Mouse (Mus musculus) hindbrain, embryonic 15.5 days (tissue): ENCODE measurements around the gene 2410015M20Rik. TPM values are rescaled to one million over a fixed set of nuclear protein-coding genes. Genes with fewer than 3 reads are reported as not detected.

Experiments used
- ATAC-seq: fragments of 200-750 bp; cut with Nextera tagmentation; 2 replicates; pipeline ENCODE4 v1.8.0; 2017; ENCODE audit warnings: low read depth, moderate number of reproducible peaks, moderate TSS enrichment; ENCODE audit not compliant: low FRiP score
- H3K27ac ChIP-seq: fragments of 300-500 bp; sonication (generic); replicated peaks from 2 replicates; pipeline ENCODE4 v1.5.1; 2015; ENCODE audit warnings: mild to moderate bottlenecking, inconsistent platforms
- H3K27me3 ChIP-seq: fragments of 300-500 bp; sonication (generic); 2 replicates; pipeline ENCODE4 v1.6.1; 2015; ENCODE audit warnings: control low read depth, inconsistent platforms
- H3K36me3 ChIP-seq: fragments of 300-500 bp; sonication (generic); 2 replicates; pipeline ENCODE4 v1.6.1; 2015; ENCODE audit warnings: control low read depth, inconsistent platforms
- H3K4me1 ChIP-seq: fragments of 300-500 bp; sonication (generic); replicated peaks from 2 replicates; pipeline ENCODE4 v1.6.1; 2015; ENCODE audit warnings: control low read depth, inconsistent platforms
- H3K4me2 ChIP-seq: fragments of 300-500 bp; sonication (generic); 2 replicates; pipeline ENCODE4 v1.6.1; 2015; ENCODE audit warnings: moderate library complexity, mild to moderate bottlenecking, inconsistent platforms
- H3K4me3 ChIP-seq: fragments of 300-500 bp; sonication (generic); 2 replicates; pipeline ENCODE4 v1.5.1; 2015; ENCODE audit warnings: mild to moderate bottlenecking, inconsistent platforms
- H3K9ac ChIP-seq: fragments of 300-500 bp; sonication (generic); 2 replicates; pipeline ENCODE4 v1.6.1; 2015; ENCODE audit warnings: inconsistent platforms
- H3K9me3 ChIP-seq: fragments of 300-500 bp; sonication (generic); 2 replicates; pipeline ENCODE4 v1.6.1; 2016; ENCODE audit warnings: control low read depth, inconsistent platforms
- WGBS: fragments of 180-500 bp; shearing (Covaris S2); methylation state at CpG from one replicate; pipeline ENCODE4 v1.1.7; 2015; 5-methylcytosine and 5-hydroxymethylcytosine counted together
- polyA plus RNA-seq: library from polyadenylated mRNA; unstranded; fragments of >200 nt; fragmentation: Nextera tagmentation; extraction: Ambion mirVana; gene quantifications from 2 replicates; pipeline ENCODE4 v1.2.1, GENCODE M21; 2015

The 2410015M20Rik gene
- polyA plus RNA-seq, 1 experiment from 2014 or later = 180 TPM

DNA sequence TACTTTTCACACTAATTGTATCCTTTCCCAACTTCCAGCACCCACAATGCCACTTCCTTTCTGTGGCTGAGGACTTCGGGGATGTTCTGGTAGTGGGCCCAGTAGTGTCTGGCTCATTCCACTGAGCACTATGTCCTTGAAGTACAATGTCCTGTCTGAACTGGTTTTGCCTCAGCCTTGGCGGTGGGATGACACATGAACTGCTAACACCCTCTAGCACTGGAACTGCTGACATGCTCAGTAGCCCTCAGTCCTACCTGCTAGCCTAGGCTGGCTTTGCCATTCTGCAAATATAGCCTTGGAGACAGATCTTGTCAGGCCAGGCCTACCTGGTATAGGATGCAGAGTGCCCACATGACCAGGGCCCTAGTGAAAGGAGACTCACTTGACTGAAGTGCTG, 47.7 kb downstream of the 2410015M20Rik start:
- Histone ChIP-seq H3K36me3 (peaks cover 55% of the 10 kb centered on the region), H3K4me3 (no peak overlapping the region), H3K9ac (no peak overlapping the region), H3K27me3 (no peaks in the 10 kb centered on the region), H3K4me1 (no peaks in the 10 kb centered on the region), H3K27ac (no peak overlapping the region), H3K9me3 (no peaks in the 10 kb centered on the region), H3K4me2 (no peak overlapping the region)
- 97% methylated on average over 2 of the region's 2 CpGs for WGBS
- no peak for ATAC-seq

DNA sequence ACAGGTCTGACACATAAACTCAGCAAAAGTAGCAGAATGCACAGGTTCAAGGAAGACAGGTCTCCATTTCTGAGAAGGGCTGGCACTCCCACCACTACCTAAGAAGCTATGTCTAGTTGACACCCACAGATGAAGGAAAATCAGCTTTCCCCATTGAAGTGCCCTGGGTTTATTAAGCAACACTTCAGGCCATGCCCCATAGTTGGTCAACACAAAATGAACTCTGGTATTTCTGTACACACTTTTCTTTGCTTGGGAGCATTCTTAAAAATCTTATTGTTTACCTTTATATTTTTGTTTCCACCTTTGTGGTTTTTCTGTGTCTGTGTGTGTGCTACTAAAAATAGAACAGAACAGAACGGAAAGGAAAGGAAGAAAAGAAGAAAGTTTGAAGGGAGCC, 49.4 kb downstream of the 2410015M20Rik start:
- no peak overlapping the region for H3K27ac ChIP-seq
- H3K36me3 ChIP-seq = peaks cover 38% of the 10 kb centered on the region
- 71% methylated on average over 1 of the region's 1 CpGs for WGBS
- no peaks in the 10 kb centered on the region for H3K27me3 ChIP-seq
- H3K9ac ChIP-seq = no peak overlapping the region
- H3K4me2 ChIP-seq = no peak overlapping the region
- no peak for ATAC-seq
- H3K4me3 ChIP-seq = no peak overlapping the region
- no peaks in the 10 kb centered on the region for H3K4me1 ChIP-seq
- H3K9me3 ChIP-seq = no peaks in the 10 kb centered on the region

DNA sequence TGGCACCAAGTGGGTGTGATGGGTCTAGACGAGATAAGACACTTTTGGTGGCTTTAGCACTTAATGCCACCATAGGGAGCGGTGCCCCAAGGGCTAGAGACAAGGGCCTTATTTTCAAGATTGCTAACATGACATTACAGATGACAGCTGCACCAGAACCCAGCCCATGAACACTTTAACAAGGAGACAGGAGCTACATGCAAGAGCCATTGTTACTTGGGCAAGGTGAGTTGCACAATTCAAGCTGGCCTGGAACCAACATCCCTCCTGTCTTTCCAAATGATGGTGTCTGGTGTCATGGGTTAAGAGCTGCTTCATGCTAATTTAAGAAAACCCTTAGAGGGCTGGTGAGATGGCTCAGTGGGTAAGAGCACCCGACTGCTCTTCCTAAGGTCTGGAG, 50.2 kb downstream of the 2410015M20Rik start:
- no peaks in the 10 kb centered on the region for H3K9me3 ChIP-seq
- no peak overlapping the region for H3K9ac ChIP-seq
- H3K4me2 ChIP-seq = no peak overlapping the region
- peaks cover 30% of the 10 kb centered on the region for H3K36me3 ChIP-seq
- H3K27ac ChIP-seq = no peak overlapping the region
- no peaks in the 10 kb centered on the region for H3K4me1 ChIP-seq
- WGBS = 86% methylated on average over 3 of the region's 3 CpGs
- no peak for ATAC-seq
- H3K4me3 ChIP-seq = no peak overlapping the region
- no peaks in the 10 kb centered on the region for H3K27me3 ChIP-seq

DNA sequence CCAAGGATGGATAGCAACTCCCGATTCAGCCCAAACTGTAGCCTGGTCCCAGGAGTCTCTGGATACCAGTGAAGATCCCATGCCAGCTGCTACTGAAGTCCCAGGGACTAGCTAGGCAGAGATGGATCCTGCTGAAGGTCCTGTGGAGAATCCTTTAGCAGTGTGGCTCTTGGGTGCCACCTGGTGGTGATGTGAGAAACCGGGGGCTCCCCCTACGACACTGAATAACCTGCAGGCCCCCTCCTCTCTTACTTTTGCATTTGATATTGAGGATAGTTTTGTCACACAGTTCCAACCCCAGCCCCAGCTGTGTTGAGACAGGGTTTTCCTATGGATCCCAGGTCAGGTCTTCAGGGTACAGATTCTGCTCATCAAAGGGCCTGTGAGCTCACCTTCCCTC, 51.1 kb downstream of the 2410015M20Rik start:
- 10% methylated on average over 3 of the region's 3 CpGs for WGBS
- H3K4me2 ChIP-seq = no peak overlapping the region
- peaks cover 21% of the 10 kb centered on the region for H3K36me3 ChIP-seq

More for the DNA sequence above, 51.1 kb downstream of the 2410015M20Rik start:
- H3K9ac ChIP-seq = no peak overlapping the region
- no peaks in the 10 kb centered on the region for H3K4me1 ChIP-seq
- no peaks in the 10 kb centered on the region for H3K27me3 ChIP-seq
- ATAC-seq = peak; percentile 62
- H3K27ac ChIP-seq = no peak overlapping the region
- no peak overlapping the region for H3K4me3 ChIP-seq
- H3K9me3 ChIP-seq = no peaks in the 10 kb centered on the region

Other genes starting within 250 kb of the 2410015M20Rik start
- gene Ptprs, start 133.3 kb downstream of the 2410015M20Rik start, polyA plus RNA-seq = 277 and 302 TPM in 2 replicates
- gene Znrf4, start 97.3 kb downstream of the 2410015M20Rik start, polyA plus RNA-seq = 0.17 TPM in 1 of 2 replicates, not detected in the other
- gene Gm20219, start 55.4 kb downstream of the 2410015M20Rik start, polyA plus RNA-seq = 0.46 and 1.3 TPM in 2 replicates
- gene Safb2, start 25.2 kb downstream of the 2410015M20Rik start, polyA plus RNA-seq = 71.4 and 81.2 TPM in 2 replicates
- 105 and 116 TPM in 2 replicates for gene Safb, start 24.9 kb downstream of the 2410015M20Rik start, polyA plus RNA-seq
- 939 and 1,057 TPM in 2 replicates for gene Rpl36, start 3.6 kb upstream of the 2410015M20Rik start, polyA plus RNA-seq
- gene Lonp1, start 17.1 kb upstream of the 2410015M20Rik start, polyA plus RNA-seq = 44.2 and 49.2 TPM in 2 replicates
- gene Catsperd, start 18.4 kb upstream of the 2410015M20Rik start, polyA plus RNA-seq = 1.2 and 1.7 TPM in 2 replicates
- 103 and 107 TPM in 2 replicates for gene Ranbp3, start 63.5 kb upstream of the 2410015M20Rik start, polyA plus RNA-seq
- gene Ndufa11, start 108.0 kb upstream of the 2410015M20Rik start, polyA plus RNA-seq = 579 and 588 TPM in 2 replicates
- gene Vmac, start 108.3 kb upstream of the 2410015M20Rik start, polyA plus RNA-seq = 15.2 and 16.7 TPM in 2 replicates
- gene Nrtn, start 147.8 kb upstream of the 2410015M20Rik start, polyA plus RNA-seq = 2.5 and 2.6 TPM in 2 replicates
- 89.7 and 96.9 TPM in 2 replicates for gene Dus3l, start 155.0 kb upstream of the 2410015M20Rik start, polyA plus RNA-seq
- 0.54 and 1.0 TPM in 2 replicates for gene Prr22, start 160.5 kb upstream of the 2410015M20Rik start, polyA plus RNA-seq
- gene Rfx2, start 221.2 kb upstream of the 2410015M20Rik start, polyA plus RNA-seq = 4.8 and 6.7 TPM in 2 replicates